In the genomic region with DNA sequence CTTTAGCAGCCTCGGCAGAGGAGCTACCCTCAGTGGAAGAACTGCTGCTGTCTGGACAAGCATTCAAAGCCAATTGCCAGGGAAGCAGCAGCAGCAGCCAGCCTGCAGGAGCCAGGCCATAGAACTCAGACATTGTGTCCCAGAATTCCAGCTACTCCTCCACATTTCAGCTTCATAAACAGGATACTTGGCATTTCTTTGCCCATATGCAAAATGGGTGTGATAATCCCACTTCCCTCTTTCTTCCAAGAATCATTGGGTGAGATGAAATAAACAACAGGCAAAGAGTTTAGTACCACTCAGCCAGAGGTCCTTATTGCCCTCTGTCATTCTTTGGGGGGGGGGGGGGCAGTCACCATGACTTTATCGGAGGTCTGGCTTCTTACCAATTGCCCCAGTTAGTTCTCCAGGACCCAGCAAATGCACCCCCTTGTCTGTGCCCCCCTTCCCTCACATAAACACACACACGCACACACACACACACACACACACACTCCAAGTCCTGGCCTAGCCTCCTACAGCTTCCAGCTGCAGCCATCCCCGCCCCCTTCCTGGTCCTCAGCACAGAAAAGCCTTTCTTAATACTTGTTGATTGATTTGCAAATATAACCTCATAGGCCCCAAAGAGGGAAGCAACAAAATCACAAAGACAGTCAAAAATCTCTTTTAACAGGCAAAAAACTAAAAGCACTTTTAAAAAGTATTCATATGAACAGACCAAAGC, we compare ENCODE assay signal across 8 mouse cellular contexts. TPM values are rescaled to one million over a fixed set of nuclear protein-coding genes. Genes with fewer than 3 reads are reported as not detected.
DNase-seq lines count a peak whose midpoint lies in the region; ATAC-seq and TF ChIP-seq lines count a peak whose summit lies in the region.

No protein-coding gene starts in this region.

- H3K9me3 ChIP-seq in embryonic facial prominence, embryonic 10.5 days = peaks cover 5% of the 10 kb centered on the region; the same call in 1 of the 2 replicates
- no peaks in the 10 kb centered on the region for H3K9me3 ChIP-seq in hindbrain, embryonic 14.5 days (ENCODE audit: control insufficient read depth, low read length)
- peaks cover 6% of the 10 kb centered on the region; the same call in 1 of the 2 replicates for H3K9me3 ChIP-seq in lung, embryonic 14.5 days (ENCODE audit: low read depth, low read length)

- peaks cover 22% of the 10 kb centered on the region for H3K27me3 ChIP-seq in embryonic facial prominence, embryonic 10.5 days (replicated peaks; ENCODE audit: low read depth, poor library complexity, severe bottlenecking)
- peaks cover 4% of the 10 kb centered on the region; the same call in 1 of the 2 replicates for H3K27me3 ChIP-seq in hindbrain, embryonic 14.5 days (ENCODE audit: control insufficient read depth, insufficient read depth, low read length)
- H3K27me3 ChIP-seq in lung, embryonic 14.5 days (ENCODE audit: insufficient read depth, low read length) = no peaks in the 10 kb centered on the region

- ATAC-seq in hindbrain, embryonic 14.5 days (ENCODE audit: low FRiP score) = no peak
- peak; percentile 65 for ATAC-seq in lung, embryonic 14.5 days (ENCODE audit: insufficient read depth)
- ATAC-seq in activated CD4-positive, CD25-positive, alpha-beta regulatory T cell, adult 4 months = no peak

- peak overlapping the region; percentile 96 for H3K4me2 ChIP-seq in hindbrain, embryonic 14.5 days (replicated peaks)
- H3K4me2 ChIP-seq in lung, embryonic 14.5 days = peak overlapping the region; percentile 87

- H3K4me3 ChIP-seq in embryonic facial prominence, embryonic 10.5 days = peak overlapping the region; percentile 80
- H3K4me3 ChIP-seq in hindbrain, embryonic 14.5 days (replicated peaks; ENCODE audit: low read length) = no peak overlapping the region; the same call in 1 of the 2 replicates
- H3K4me3 ChIP-seq in lung, embryonic 14.5 days (ENCODE audit: low read depth, low read length) = peak overlapping the region; percentile 86

- WGBS in embryonic facial prominence, embryonic 10.5 days = 34% methylated on average over 4 of the region's 4 CpGs
- WGBS in hindbrain, embryonic 14.5 days = 34% methylated on average over 4 of the region's 4 CpGs
- WGBS in lung, embryonic 14.5 days = 16% methylated on average over 4 of the region's 4 CpGs

- 0 out of 2 replicates have a peak overlapping the region, but pooled peaks have one; percentile 75 for H3K9ac ChIP-seq in hindbrain, embryonic 14.5 days
- peak overlapping the region; percentile 96 for H3K9ac ChIP-seq in lung, embryonic 14.5 days

- no peak for TF ChIP-seq CTCF in lung, embryonic 14.5 days (IDR thresholded peaks at IDR 0.05; ENCODE audit: low read depth)

- intact Hi-C loops in gastrocnemius, postnatal 14 days (cut with DNase I; ENCODE audit: low total_unique reads) = no loop called here

- H3K36me3 ChIP-seq in embryonic facial prominence, embryonic 10.5 days (replicated peaks) = peaks cover 3% of the 10 kb centered on the region; the same call in 1 of the 2 replicates
- no peaks in the 10 kb centered on the region for H3K36me3 ChIP-seq in hindbrain, embryonic 14.5 days (replicated peaks; ENCODE audit: control insufficient read depth, insufficient read depth)
- peaks cover 6% of the 10 kb centered on the region; the same call in 1 of the 2 replicates for H3K36me3 ChIP-seq in lung, embryonic 14.5 days (ENCODE audit: insufficient read depth)

- DNase-seq in gastrocnemius, postnatal 14 days = peak; percentile 20
- no peak for DNase-seq in gastrocnemius, adult 8-10 months (ENCODE audit: low spot score in 2 of 2)
- DNase-seq in embryonic facial prominence, embryonic 10.5 days (ENCODE audit: low spot score) = peak; percentile 40
- DNase-seq in hindbrain, embryonic 14.5 days (ENCODE audit: low spot score) = no peak
- DNase-seq in lung, embryonic 14.5 days = peak; percentile 78
- DNase-seq in left cerebral cortex, adult 8-10 months (ENCODE audit: low spot score in 2 of 2) = no peak
- DNase-seq in cerebellum, postnatal 14 days = no peak

- H3K27ac ChIP-seq in embryonic facial prominence, embryonic 10.5 days (replicated peaks) = 0 out of 2 replicates have a peak overlapping the region, but pooled peaks have one; percentile 93
- H3K27ac ChIP-seq in hindbrain, embryonic 14.5 days = no peak overlapping the region
- H3K27ac ChIP-seq in lung, embryonic 14.5 days (ENCODE audit: low read depth) = peak overlapping the region; percentile 98

- H3K4me1 ChIP-seq in embryonic facial prominence, embryonic 10.5 days = peaks cover 78% of the 10 kb centered on the region
- H3K4me1 ChIP-seq in hindbrain, embryonic 14.5 days (replicated peaks; ENCODE audit: control insufficient read depth, insufficient read depth, low read length) = peaks cover 5% of the 10 kb centered on the region; the same call in 1 of the 2 replicates
- H3K4me1 ChIP-seq in lung, embryonic 14.5 days (ENCODE audit: insufficient read depth) = peaks cover 29% of the 10 kb centered on the region

RNA-seq across cellular contexts. Expression of gene Tns3, which starts 1.5 kb away (rescaled TPM):
- 10 to 100 TPM; 10.9 to 12.1 TPM for total RNA-seq in gastrocnemius, postnatal 14 days (2021)
- total RNA-seq in gastrocnemius, adult 8-10 months (2022) = 1 to 10 TPM; 4.4 to 8.4 (median 6.1) TPM
- polyA plus RNA-seq in embryonic facial prominence, embryonic 10.5 days (2016; fragmentation: Nextera tagmentation; extraction: Ambion mirVana) = 20.2 and 23.4 TPM in 2 replicates
- polyA plus RNA-seq in hindbrain, embryonic 14.5 days (2014; fragmentation: Nextera tagmentation; extraction: Ambion mirVana) = 6.0 and 6.8 TPM in 2 replicates
- polyA plus RNA-seq in lung, embryonic 14.5 days (2014; fragmentation: Nextera tagmentation; extraction: Ambion mirVana) = 34.7 and 41.0 TPM in 2 replicates
- under 1 TPM; 0.06 to 0.09 TPM for polyA plus RNA-seq in activated CD4-positive, CD25-positive, alpha-beta regulatory T cell, adult 4 months (2017; shearing (Covaris generic))
- 10 to 100 TPM; 37.0 to 47.0 (median 41.1) TPM for total RNA-seq in left cerebral cortex, adult 8-10 months (2022)

Comparison
In these comparisons a context has a peak if more than half of its experiments do, and no peak if none do; other contexts are left out.
1. DNase-seq: peak in gastrocnemius, postnatal 14 days (single experiment), embryonic facial prominence, embryonic 10.5 days (single experiment) and lung, embryonic 14.5 days (single experiment); none in gastrocnemius, adult 8-10 months (0 of 2), hindbrain, embryonic 14.5 days (single experiment), left cerebral cortex, adult 8-10 months (0 of 2) and cerebellum, postnatal 14 days (0 of 2).